Mouse (Mus musculus): ENCODE data around the gene Rgs6. TPM values are rescaled to one million over a fixed set of nuclear protein-coding genes. Genes with fewer than 3 reads are reported as not detected.

Gene Rgs6
- total and polyA plus RNA-seq, 3 experiments, result not detected

- in situ Hi-C loops (cut with MboI; ENCODE audit: low pct_ligation_motif_present, low pct_unique_long_range_greater_than_20kb, low sequenced_read_pairs), result no loop called here
Measured at GRCm38 (mm10) chr12:82970521-82971105, 382.5 kb downstream of the Rgs6 start.

DNA sequence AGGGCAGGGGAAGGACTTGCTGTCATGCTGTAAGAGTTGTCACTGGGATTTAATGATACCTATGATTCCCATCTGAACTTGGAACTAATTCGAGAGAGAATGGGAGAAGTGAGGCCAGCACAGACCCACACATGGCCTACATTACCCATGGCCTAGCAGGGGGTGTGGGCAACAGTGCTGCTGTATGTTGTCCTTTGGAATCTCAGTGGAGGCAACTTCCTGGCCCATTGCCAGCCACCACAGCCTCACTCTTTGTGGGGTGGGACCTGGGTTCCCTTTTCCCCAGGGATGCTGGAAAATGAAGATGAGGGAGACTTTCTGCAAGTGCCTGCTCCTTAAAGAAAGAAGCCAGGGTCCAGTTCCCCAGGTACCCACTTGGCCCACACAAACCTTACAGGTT lies 383.1 kb downstream of the Rgs6 start:
- no peak overlapping the region for H3K4me2 ChIP-seq (ENCODE audit: insufficient read depth, low read depth, poor library complexity, severe bottlenecking)
- H3K9ac ChIP-seq (ENCODE audit: insufficient read depth, low read depth), result no peak overlapping the region
- no peaks in the 10 kb centered on the region for H3K36me3 ChIP-seq (replicated peaks in 1 of 2; ENCODE audit: control insufficient read depth in 1 of 2, insufficient read depth in 1 of 2, low read length in 1 of 2)
- no peak overlapping the region for H3K4me3 ChIP-seq (replicated peaks in 1 of 3; ENCODE audit: low read depth in 2 of 3, low read length in 2 of 3, poor library complexity in 1 of 3)
- no peak for DNase-seq (ENCODE audit: extremely low read depth)
- dilution Hi-C loops (cut with MboI; ENCODE audit: extremely low pct_ligation_motif_present, extremely low pct_unique_long_range_greater_than_20kb, low sequenced_read_pairs), result no loop called here
- in situ Hi-C loops (cut with MboI; ENCODE audit: low pct_ligation_motif_present, low pct_unique_long_range_greater_than_20kb, low sequenced_read_pairs), result no loop called here
- H3K27ac ChIP-seq (ENCODE audit: insufficient read depth, low read depth), result no peak overlapping the region
- H3K9me3 ChIP-seq (replicated peaks; ENCODE audit: low read length), result no peaks in the 10 kb centered on the region
- H3K4me1 ChIP-seq (ENCODE audit: control insufficient read depth in 1 of 2, insufficient read depth in 2 of 2), result peaks cover 0 to 13% of the 10 kb centered on the region in 2 experiments; a peak in 2 of 4 replicates
- no peak for TF ChIP-seq ZC3H11A (IDR thresholded peaks at IDR 0.05; ENCODE audit: low read depth, low read length)
- H3K79me2 ChIP-seq (replicated peaks; ENCODE audit: control insufficient read depth, extremely low read depth, insufficient read depth, poor library complexity, severe bottlenecking), result no peaks in the 10 kb centered on the region
- no peaks in the 10 kb centered on the region for H3K27me3 ChIP-seq (replicated peaks)

More at GRCm38 (mm10) chr12:82970521-82971105, 382.5 kb downstream of the Rgs6 start:
- H3K4me3 ChIP-seq (replicated peaks in 1 of 3; ENCODE audit: low read depth in 2 of 3, low read length in 2 of 3, poor library complexity in 1 of 3), result no peak overlapping the region
- H3K4me2 ChIP-seq (ENCODE audit: insufficient read depth, low read depth, poor library complexity, severe bottlenecking), result no peak overlapping the region
- H3K79me2 ChIP-seq (replicated peaks; ENCODE audit: control insufficient read depth, extremely low read depth, insufficient read depth, poor library complexity, severe bottlenecking), result no peaks in the 10 kb centered on the region
- no peaks in the 10 kb centered on the region for H3K9me3 ChIP-seq (replicated peaks; ENCODE audit: low read length)
- H3K9ac ChIP-seq (ENCODE audit: insufficient read depth, low read depth), result no peak overlapping the region
- dilution Hi-C loops (cut with MboI; ENCODE audit: extremely low pct_ligation_motif_present, extremely low pct_unique_long_range_greater_than_20kb, low sequenced_read_pairs), result no loop called here
- no peak for TF ChIP-seq CHD1 (IDR thresholded peaks at IDR 0.05; ENCODE audit: low read depth, low read length)
- H3K27me3 ChIP-seq (replicated peaks), result no peaks in the 10 kb centered on the region
- peaks cover 0 to 13% of the 10 kb centered on the region in 2 experiments; a peak in 2 of 4 replicates for H3K4me1 ChIP-seq (ENCODE audit: control insufficient read depth in 1 of 2, insufficient read depth in 2 of 2)
- no peak for DNase-seq (ENCODE audit: extremely low read depth)
- no peaks in the 10 kb centered on the region for H3K36me3 ChIP-seq (replicated peaks in 1 of 2; ENCODE audit: control insufficient read depth in 1 of 2, insufficient read depth in 1 of 2, low read length in 1 of 2)
- H3K27ac ChIP-seq (ENCODE audit: insufficient read depth, low read depth), result no peak overlapping the region

GRCm38 (mm10) chr12:82972661-82973060 lies 384.6 kb downstream of the Rgs6 start:
- Histone ChIP-seq H3K79me2 (replicated peaks; ENCODE audit: control insufficient read depth, extremely low read depth, insufficient read depth, poor library complexity, severe bottlenecking) (no peaks in the 10 kb centered on the region), H3K4me2 (ENCODE audit: insufficient read depth, low read depth, poor library complexity, severe bottlenecking) (no peak overlapping the region), H3K9me3 (replicated peaks; ENCODE audit: low read length) (no peaks in the 10 kb centered on the region), H3K9ac (ENCODE audit: insufficient read depth, low read depth) (no peak overlapping the region), H3K27me3 (replicated peaks) (no peaks in the 10 kb centered on the region), H3K36me3 (replicated peaks in 1 of 2; ENCODE audit: control insufficient read depth in 1 of 2, insufficient read depth in 1 of 2, low read length in 1 of 2) (no peaks in the 10 kb centered on the region), H3K27ac (ENCODE audit: insufficient read depth, low read depth) (no peak overlapping the region), H3K4me3 (replicated peaks in 1 of 3; ENCODE audit: low read depth in 2 of 3, low read length in 2 of 3, poor library complexity in 1 of 3) (no peak overlapping the region), H3K4me1 (ENCODE audit: control insufficient read depth in 1 of 2, insufficient read depth in 2 of 2) (0 out of 4 replicates have a peak, but pooled peaks cover 0 to 5% of the 10 kb centered on the region in 2 experiments)
- dilution Hi-C loops (cut with MboI; ENCODE audit: extremely low pct_ligation_motif_present, extremely low pct_unique_long_range_greater_than_20kb, low sequenced_read_pairs), result no loop called here
- DNase-seq (ENCODE audit: extremely low read depth), result no peak
- in situ Hi-C loops (cut with MboI; ENCODE audit: low pct_ligation_motif_present, low pct_unique_long_range_greater_than_20kb, low sequenced_read_pairs), result no loop called here
- no peak for TF ChIP-seq MXI1 (IDR thresholded peaks at IDR 0.05; ENCODE audit: low read depth, low read length)
- no peak for TF ChIP-seq USF1 (IDR thresholded peaks at IDR 0.05; ENCODE audit: low read depth, low read length)
- no peak for TF ChIP-seq CHD1 (IDR thresholded peaks at IDR 0.05; ENCODE audit: low read depth, low read length)
- TF ChIP-seq IRF4 (IDR thresholded peaks at IDR 0.05; ENCODE audit: low read depth, low read length), result no peak
- no peak for TF ChIP-seq HCFC1 (IDR thresholded peaks at IDR 0.05; ENCODE audit: low read depth, low read length)
- TF ChIP-seq CHD2 (IDR thresholded peaks at IDR 0.05; ENCODE audit: low read length), result no peak
- TF ChIP-seq BHLHE40 (IDR thresholded peaks at IDR 0.05; ENCODE audit: low read depth, low read length), result no peak
- TF ChIP-seq KAT2A (IDR thresholded peaks at IDR 0.05; ENCODE audit: insufficient replicate concordance, low read length), result no peak
- no peak for TF ChIP-seq USF2 (conservative IDR thresholded peaks at IDR 0.05; ENCODE audit: low read depth, low read length)
- no peak for TF ChIP-seq SIN3A (IDR thresholded peaks at IDR 0.05; ENCODE audit: low read length)
- no peak for TF ChIP-seq RAD21 (IDR thresholded peaks at IDR 0.05; ENCODE audit: low read depth, low read length)
- TF ChIP-seq ZMIZ1 (IDR thresholded peaks at IDR 0.05; ENCODE audit: low read depth, low read length), result no peak
